Mouse (Mus musculus) left cerebral cortex, postnatal 25 days (tissue): Measurements from ENCODE around the gene Sparc. TPM values are rescaled to one million over a fixed set of nuclear protein-coding genes. Genes with fewer than 3 reads are reported as not detected.

Experiments used
- DNase-seq, 2 experiments: peaks; one replicate each; pipeline ENCODE4 v3.0.0; 2022; ENCODE audit warnings: low spot score in 2 of 2, mixed read lengths in 1 of 2
- intact Hi-C: fragments of 180-260 bp; cut with DNase I; formaldehyde crosslinking; loops from one replicate; pipeline ENCODE4 v1.15.1; 2025
- total RNA-seq, 2 experiments: library from RNA; stranded (reverse); gene quantifications; 2 replicates each; pipeline ENCODE4 v1.2.3; 2021

The Sparc gene
- total RNA-seq, 2 experiments from 2014 or later: 275 to 297 TPM

GRCm38 (mm10) chr11:55380908-55381307 is 42.1 kb downstream of the Sparc start:
- intact Hi-C loops: loop anchor here (5.0 kb wide), 1 partner anchor 129 kb away; no protein-coding TSS in a partner anchor
- DNase-seq: no peak

GRCm38 (mm10) chr11:55378371-55378770 is 44.6 kb downstream of the Sparc start:
- intact Hi-C loops: loop anchor here (5.0 kb wide), 1 partner anchor 111 kb away; no protein-coding TSS in a partner anchor
- DNase-seq: peak; percentile 46 to 88

GRCm38 (mm10) chr11:55373838-55374237 is 49.1 kb downstream of the Sparc start:
- no peak for DNase-seq
- intact Hi-C loops: no loop called here

GRCm38 (mm10) chr11:55373373-55373772 is 49.6 kb downstream of the Sparc start:
- intact Hi-C loops: no loop called here
- no peak for DNase-seq

GRCm38 (mm10) chr11:55372001-55372400 is 51.0 kb downstream of the Sparc start:
- intact Hi-C loops: no loop called here
- no peak for DNase-seq

- intact Hi-C loops: no loop called here
- peak in 1 of 2 experiments; percentile 7 for DNase-seq
Measured at GRCm38 (mm10) chr11:55369093-55369471, 53.9 kb downstream of the Sparc start.

GRCm38 (mm10) chr11:55368388-55369092 is 54.4 kb downstream of the Sparc start:
- DNase-seq: no peak
- intact Hi-C loops: no loop called here

GRCm38 (mm10) chr11:55367783-55368182 is 55.2 kb downstream of the Sparc start:
- DNase-seq: no peak
- intact Hi-C loops: no loop called here

- intact Hi-C loops: no loop called here
- no peak for DNase-seq
Measured at GRCm38 (mm10) chr11:55365840-55366239, 57.1 kb downstream of the Sparc start.

- intact Hi-C loops: no loop called here
- DNase-seq: no peak
Measured at GRCm38 (mm10) chr11:55365242-55365641, 57.7 kb downstream of the Sparc start.

- no peak for DNase-seq
- intact Hi-C loops: no loop called here
Measured at GRCm38 (mm10) chr11:55364662-55365061, 58.3 kb downstream of the Sparc start.

GRCm38 (mm10) chr11:55358094-55358783 is 64.7 kb downstream of the Sparc start:
- DNase-seq: no peak
- intact Hi-C loops: no loop called here

GRCm38 (mm10) chr11:55356846-55357245 is 66.1 kb downstream of the Sparc start:
- intact Hi-C loops: no loop called here
- no peak for DNase-seq

Other genes starting within 250 kb of the Sparc start
- under 1 TPM; 0.34 to 0.43 TPM for gene Slc36a2, start 238.1 kb downstream of the Sparc start, total RNA-seq
- gene Slc36a1, start 218.8 kb downstream of the Sparc start, total RNA-seq: 10 to 100 TPM; 80.4 to 82.8 TPM
- gene Fat2, start 86.6 kb downstream of the Sparc start, total RNA-seq: under 1 TPM; 0.28 to 0.32 TPM
- gene Atox1, start 38.1 kb upstream of the Sparc start, total RNA-seq: 100 to 1,000 TPM in 1 of 2 experiments, 10 to 100 TPM in 1; 98.7 to 111 TPM
- 10 to 100 TPM; 34.1 to 34.4 TPM for gene G3bp1, start 46.5 kb upstream of the Sparc start, total RNA-seq
- gene Glra1, start 185.0 kb upstream of the Sparc start, total RNA-seq: 1 to 10 TPM; 1.6 to 2.0 TPM